Comparison of ENCODE assay signal across 8 mouse cellular contexts in genomic region chr12:3359302-3359701, GRCm38 (mm10). TPM values are rescaled to one million over a fixed set of nuclear protein-coding genes. Genes with fewer than 3 reads are reported as not detected.
A peak's percentile ranks its signal among the peaks of the same experiment; 100 is the strongest.
DNase-seq lines count a peak whose midpoint lies in the region; ATAC-seq and TF ChIP-seq lines count a peak whose summit lies in the region.

No protein-coding gene starts in this region.

- peak; percentile 64 for DNase-seq in neural tube, embryonic 10.5 days (ENCODE audit: extremely low spot score, low spot score)
- DNase-seq in gastrocnemius, postnatal 4 days (ENCODE audit: low spot score in 2 of 2), result peak; percentile 49 to 73
- peak; percentile 87 for DNase-seq in kidney, adult 9 months
- DNase-seq in limb, embryonic 14.5 days (ENCODE audit: low spot score), result peak; percentile 75
- peak; percentile 83 for DNase-seq in midbrain, postnatal 0 days (ENCODE audit: low spot score)

- peaks cover 3% of the 10 kb centered on the region for H3K4me1 ChIP-seq in neural tube, embryonic 15.5 days
- H3K4me1 ChIP-seq in cortical plate, adult 2 months (ENCODE audit: control insufficient read depth, insufficient read depth, low read length), result no peaks in the 10 kb centered on the region
- no peaks in the 10 kb centered on the region for H3K4me1 ChIP-seq in limb, embryonic 14.5 days (ENCODE audit: control insufficient read depth, insufficient read depth, low read length)
- H3K4me1 ChIP-seq in midbrain, postnatal 0 days (ENCODE audit: insufficient read depth, low read length), result no peaks in the 10 kb centered on the region
- no peaks in the 10 kb centered on the region for H3K4me1 ChIP-seq in stomach, embryonic 14.5 days (ENCODE audit: control insufficient read depth, insufficient read depth, low read length)

- no peaks in the 10 kb centered on the region for H3K27me3 ChIP-seq in neural tube, embryonic 15.5 days (replicated peaks)
- no peaks in the 10 kb centered on the region for H3K27me3 ChIP-seq in limb, embryonic 14.5 days (ENCODE audit: control insufficient read depth, insufficient read depth, low read length)
- no peaks in the 10 kb centered on the region for H3K27me3 ChIP-seq in midbrain, postnatal 0 days (ENCODE audit: insufficient read depth, low read length)
- no peaks in the 10 kb centered on the region for H3K27me3 ChIP-seq in stomach, embryonic 14.5 days (ENCODE audit: control insufficient read depth, insufficient read depth, low read length)

- H3K9me3 ChIP-seq in neural tube, embryonic 15.5 days (replicated peaks), result no peaks in the 10 kb centered on the region
- no peaks in the 10 kb centered on the region for H3K9me3 ChIP-seq in limb, embryonic 14.5 days (ENCODE audit: control insufficient read depth, low read length)
- H3K9me3 ChIP-seq in midbrain, postnatal 0 days (ENCODE audit: low read length), result no peaks in the 10 kb centered on the region
- no peaks in the 10 kb centered on the region for H3K9me3 ChIP-seq in stomach, embryonic 14.5 days (ENCODE audit: control insufficient read depth, low read depth, low read length)

- H3K36me3 ChIP-seq in neural tube, embryonic 15.5 days, result no peaks in the 10 kb centered on the region
- H3K36me3 ChIP-seq in limb, embryonic 14.5 days (ENCODE audit: control insufficient read depth, insufficient read depth, low read length), result no peaks in the 10 kb centered on the region
- no peaks in the 10 kb centered on the region for H3K36me3 ChIP-seq in midbrain, postnatal 0 days (ENCODE audit: insufficient read depth, low read length)
- no peaks in the 10 kb centered on the region for H3K36me3 ChIP-seq in stomach, embryonic 14.5 days (ENCODE audit: control insufficient read depth, insufficient read depth, low read length)

- TF ChIP-seq CTCF in cortical plate, adult 2 months (IDR thresholded peaks at IDR 0.05; ENCODE audit: extremely low read depth, insufficient read depth, low read length), result peak; percentile 52; the same call in 1 of the 2 replicates
- peak; percentile 80 for TF ChIP-seq CTCF in midbrain, postnatal 0 days (IDR thresholded peaks at IDR 0.05)

- no peak overlapping the region for H3K4me3 ChIP-seq in neural tube, embryonic 15.5 days (replicated peaks)
- no peak overlapping the region for H3K4me3 ChIP-seq in cortical plate, adult 2 months (ENCODE audit: insufficient read depth, low read length)
- H3K4me3 ChIP-seq in limb, embryonic 14.5 days (replicated peaks; ENCODE audit: low read length), result no peak overlapping the region
- no peak overlapping the region for H3K4me3 ChIP-seq in midbrain, postnatal 0 days (ENCODE audit: low read depth, low read length)
- no peak overlapping the region for H3K4me3 ChIP-seq in stomach, embryonic 14.5 days (ENCODE audit: low read depth, low read length)

- WGBS in neural tube, embryonic 15.5 days, result 35% methylated on average over 3 of the region's 3 CpGs
- WGBS in limb, embryonic 14.5 days, result 29% methylated on average over 3 of the region's 3 CpGs
- WGBS in midbrain, postnatal 0 days, result 22% methylated on average over 3 of the region's 3 CpGs
- WGBS in stomach, embryonic 14.5 days, result 20% methylated on average over 3 of the region's 3 CpGs

- H3K9ac ChIP-seq in neural tube, embryonic 15.5 days (replicated peaks), result no peak overlapping the region
- H3K9ac ChIP-seq in limb, embryonic 14.5 days (ENCODE audit: low read depth, low read length, severe bottlenecking), result no peak overlapping the region
- H3K9ac ChIP-seq in midbrain, postnatal 0 days (replicated peaks; ENCODE audit: low read length, poor library complexity, severe bottlenecking), result no peak overlapping the region
- no peak overlapping the region for H3K9ac ChIP-seq in stomach, embryonic 14.5 days (replicated peaks; ENCODE audit: low read depth, low read length)

- no peak for ATAC-seq in neural tube, embryonic 15.5 days (ENCODE audit: low FRiP score)
- ATAC-seq in limb, embryonic 14.5 days (ENCODE audit: low FRiP score, low read depth), result no peak; the same call in 1 of the 2 replicates
- ATAC-seq in midbrain, postnatal 0 days (ENCODE audit: low FRiP score), result peak; percentile 36; the same call in 1 of the 2 replicates
- peak; percentile 48; the same call in 1 of the 2 replicates for ATAC-seq in stomach, embryonic 14.5 days (ENCODE audit: insufficient number of reproducible peaks, insufficient read depth, low FRiP score, low read depth)

- no peak for TF ChIP-seq POLR2A in cortical plate, adult 2 months (IDR thresholded peaks at IDR 0.05; ENCODE audit: extremely low read depth, insufficient read depth, low read length)
- no peak for TF ChIP-seq POLR2A in limb, embryonic 14.5 days (IDR thresholded peaks at IDR 0.05; ENCODE audit: borderline replicate concordance, extremely low read depth, insufficient read depth, insufficient read length)

- no peak overlapping the region for H3K4me2 ChIP-seq in neural tube, embryonic 15.5 days
- H3K4me2 ChIP-seq in limb, embryonic 14.5 days (replicated peaks; ENCODE audit: low read depth, low read length, severe bottlenecking), result no peak overlapping the region
- H3K4me2 ChIP-seq in midbrain, postnatal 0 days (ENCODE audit: low read depth, low read length, poor library complexity, severe bottlenecking), result no peak overlapping the region
- no peak overlapping the region for H3K4me2 ChIP-seq in stomach, embryonic 14.5 days (replicated peaks; ENCODE audit: low read depth, low read length)

- no peak overlapping the region for H3K27ac ChIP-seq in neural tube, embryonic 15.5 days (replicated peaks)
- H3K27ac ChIP-seq in cortical plate, adult 2 months (ENCODE audit: insufficient read depth, low read length), result no peak overlapping the region
- no peak overlapping the region for H3K27ac ChIP-seq in limb, embryonic 14.5 days (replicated peaks; ENCODE audit: low read depth, low read length)
- no peak overlapping the region for H3K27ac ChIP-seq in midbrain, postnatal 0 days (ENCODE audit: low read depth, low read length)
- H3K27ac ChIP-seq in stomach, embryonic 14.5 days (ENCODE audit: low read length), result no peak overlapping the region

RNA-seq across cellular contexts. Expression of gene Kif3c, which starts 5.6 kb away (rescaled TPM):
- 64.9 and 74.1 TPM in 2 replicates for polyA plus RNA-seq in neural tube, embryonic 15.5 days (2015; fragmentation: Nextera tagmentation; extraction: Ambion mirVana)
- polyA plus RNA-seq in cortical plate, adult 2 months (2012; rRNA removed), result 123 and 130 TPM in 2 replicates
- total RNA-seq in gastrocnemius, postnatal 4 days (2021), result 10 to 100 TPM; 12.7 to 12.8 TPM
- 15.7 and 24.1 TPM in 2 replicates for polyA plus RNA-seq in limb, embryonic 14.5 days (2012; rRNA removed)
- 10.4 and 14.6 TPM in 2 replicates for polyA plus RNA-seq in limb, embryonic 14.5 days (2014; fragmentation: Nextera tagmentation; extraction: Ambion mirVana)
- total RNA-seq in midbrain, postnatal 0 days (2014; rRNA removed), result 172 and 176 TPM in 2 replicates
- 70.0 and 70.7 TPM in 2 replicates for polyA plus RNA-seq in midbrain, postnatal 0 days (2015; fragmentation: Nextera tagmentation; extraction: Ambion mirVana)
- 10.2 and 12.2 TPM in 2 replicates for polyA plus RNA-seq in stomach, embryonic 14.5 days (2014; fragmentation: Nextera tagmentation; extraction: Ambion mirVana)

RNA-seq across cellular contexts. Expression of gene Rab10, which starts 49.5 kb away (rescaled TPM):
- 135 and 148 TPM in 2 replicates for polyA plus RNA-seq in neural tube, embryonic 15.5 days (2015; fragmentation: Nextera tagmentation; extraction: Ambion mirVana)
- 105 and 108 TPM in 2 replicates for polyA plus RNA-seq in cortical plate, adult 2 months (2012; rRNA removed)
- total RNA-seq in gastrocnemius, postnatal 4 days (2021), result 100 to 1,000 TPM; 196 to 210 TPM
- 74.8 and 79.4 TPM in 2 replicates for polyA plus RNA-seq in limb, embryonic 14.5 days (2012; rRNA removed)
- polyA plus RNA-seq in limb, embryonic 14.5 days (2014; fragmentation: Nextera tagmentation; extraction: Ambion mirVana), result 94.7 and 105 TPM in 2 replicates
- total RNA-seq in midbrain, postnatal 0 days (2014; rRNA removed), result 243 and 253 TPM in 2 replicates
- polyA plus RNA-seq in midbrain, postnatal 0 days (2015; fragmentation: Nextera tagmentation; extraction: Ambion mirVana), result 142 and 151 TPM in 2 replicates
- 88.8 and 91.4 TPM in 2 replicates for polyA plus RNA-seq in stomach, embryonic 14.5 days (2014; fragmentation: Nextera tagmentation; extraction: Ambion mirVana)

Comparison
In these comparisons a context has a peak if more than half of its experiments do, and no peak if none do; other contexts are left out.
1. ATAC-seq: peak in midbrain, postnatal 0 days (single experiment) and stomach, embryonic 14.5 days (single experiment); none in neural tube, embryonic 15.5 days (single experiment) and limb, embryonic 14.5 days (single experiment).
2. Peak in every context shown above with its lines, with median percentiles within 50 percentile points of each other: DNase-seq.